Mouse (Mus musculus) kidney, embryonic 15.5 days (tissue): Measurements from ENCODE around the gene Vav3. TPM values are rescaled to one million over a fixed set of nuclear protein-coding genes. Genes with fewer than 3 reads are reported as not detected.

Source experiments
- ATAC-seq: fragments of 200-750 bp; cut with Nextera tagmentation; replicated peaks from 2 replicates; pipeline ENCODE4 v1.8.0; 2017; ENCODE audit warnings: moderate TSS enrichment; ENCODE audit not compliant: low FRiP score
- H3K27ac ChIP-seq: fragments of 300-500 bp; sonication (generic); 2 replicates; pipeline ENCODE4 v1.5.1; 2015; ENCODE audit warnings: mild to moderate bottlenecking, inconsistent platforms
- H3K27me3 ChIP-seq: fragments of 300-500 bp; sonication (generic); 2 replicates; pipeline ENCODE4 v1.6.1; 2015; ENCODE audit warnings: inconsistent platforms
- H3K36me3 ChIP-seq: fragments of 300-500 bp; sonication (generic); 2 replicates; pipeline ENCODE4 v1.6.1; 2015; ENCODE audit warnings: inconsistent platforms
- H3K4me1 ChIP-seq: fragments of 300-500 bp; sonication (generic); 2 replicates; pipeline ENCODE4 v1.6.1; 2015; ENCODE audit warnings: inconsistent platforms
- H3K4me2 ChIP-seq: fragments of 300-500 bp; sonication (generic); 2 replicates; pipeline ENCODE4 v1.6.1; 2015; ENCODE audit warnings: moderate library complexity, mild to moderate bottlenecking, inconsistent platforms
- H3K4me3 ChIP-seq: fragments of 300-500 bp; sonication (generic); replicated peaks from 2 replicates; pipeline ENCODE4 v1.5.1; 2015; ENCODE audit warnings: mild to moderate bottlenecking, inconsistent platforms
- H3K9ac ChIP-seq: fragments of 300-500 bp; sonication (generic); 2 replicates; pipeline ENCODE4 v1.6.1; 2015; ENCODE audit warnings: mild to moderate bottlenecking, inconsistent platforms
- H3K9me3 ChIP-seq: fragments of 300-500 bp; sonication (generic); replicated peaks from 2 replicates; pipeline ENCODE4 v1.6.1; 2016; ENCODE audit warnings: inconsistent platforms
- WGBS: fragments of 180-500 bp; shearing (Covaris S2); methylation state at CpG from one replicate; pipeline ENCODE4 v1.1.7; 2015; ENCODE audit warnings: mixed read lengths; 5-methylcytosine and 5-hydroxymethylcytosine counted together
- polyA plus RNA-seq: library from polyadenylated mRNA; unstranded; fragments of >200 nt; fragmentation: Nextera tagmentation; extraction: Ambion mirVana; gene quantifications from 2 replicates; pipeline ENCODE4 v1.2.1, GENCODE M21; 2015

Vav3 gene
- polyA plus RNA-seq, 1 experiment from 2014 or later, result 21.1 TPM

GRCm38 (mm10) chr3:109323447-109324300 is 16.8 kb upstream of the Vav3 start:
- Histone ChIP-seq H3K4me2 (no peak overlapping the region), H3K27me3 (no peaks in the 10 kb centered on the region), H3K27ac (no peak overlapping the region), H3K9me3 (no peaks in the 10 kb centered on the region), H3K4me1 (no peaks in the 10 kb centered on the region), H3K4me3 (no peak overlapping the region), H3K36me3 (no peaks in the 10 kb centered on the region), H3K9ac (no peak overlapping the region)
- no peak for ATAC-seq
- 64% methylated on average over 7 of the region's 7 CpGs for WGBS

- H3K36me3 ChIP-seq, result no peaks in the 10 kb centered on the region
- no peak overlapping the region for H3K4me3 ChIP-seq
- H3K27me3 ChIP-seq, result no peaks in the 10 kb centered on the region
- H3K27ac ChIP-seq, result no peak overlapping the region
- H3K9me3 ChIP-seq, result no peaks in the 10 kb centered on the region
- H3K4me1 ChIP-seq, result no peaks in the 10 kb centered on the region
- no peak for ATAC-seq
- H3K9ac ChIP-seq, result no peak overlapping the region
- WGBS, result 78% methylated on average over 3 of the region's 3 CpGs
- H3K4me2 ChIP-seq, result no peak overlapping the region
Measured at GRCm38 (mm10) chr3:109327128-109327527, 13.3 kb upstream of the Vav3 start.

- no peak overlapping the region for H3K27ac ChIP-seq
- ATAC-seq, result no peak
- WGBS, result 71% methylated on average over 5 of the region's 5 CpGs
Measured at GRCm38 (mm10) chr3:109332755-109333154, 7.7 kb upstream of the Vav3 start.

GRCm38 (mm10) chr3:109335470-109335869 is 5.0 kb upstream of the Vav3 start:
- Histone ChIP-seq H3K4me3 (no peak overlapping the region), H3K9me3 (no peaks in the 10 kb centered on the region), H3K27me3 (no peaks in the 10 kb centered on the region), H3K36me3 (no peaks in the 10 kb centered on the region), H3K4me1 (peaks cover 8% of the 10 kb centered on the region), H3K4me2 (no peak overlapping the region), H3K9ac (no peak overlapping the region), H3K27ac (no peak overlapping the region)
- WGBS, result 76% methylated on average over 1 of the region's 1 CpGs
- ATAC-seq, result no peak

More at GRCm38 (mm10) chr3:109332755-109333154, 7.7 kb upstream of the Vav3 start:
- Histone ChIP-seq H3K4me1 (no peaks in the 10 kb centered on the region), H3K4me2 (no peak overlapping the region), H3K9ac (no peak overlapping the region), H3K36me3 (no peaks in the 10 kb centered on the region), H3K9me3 (no peaks in the 10 kb centered on the region), H3K27me3 (no peaks in the 10 kb centered on the region), H3K4me3 (no peak overlapping the region)

GRCm38 (mm10) chr3:109339290-109339689 is 1.2 kb upstream of the Vav3 start:
- Histone ChIP-seq H3K4me3 (peak overlapping the region; percentile 73; the same call in 1 of the 2 replicates), H3K4me1 (peaks cover 20% of the 10 kb centered on the region), H3K27ac (0 out of 2 replicates have a peak overlapping the region, but pooled peaks have one; percentile 41), H3K27me3 (peaks cover 18% of the 10 kb centered on the region), H3K9ac (no peak overlapping the region), H3K4me2 (peak overlapping the region; percentile 94; the same call in 1 of the 2 replicates), H3K36me3 (no peaks in the 10 kb centered on the region), H3K9me3 (no peaks in the 10 kb centered on the region)
- no peak for ATAC-seq
- 48% methylated on average over 9 of the region's 9 CpGs for WGBS

- Histone ChIP-seq H3K36me3 (no peaks in the 10 kb centered on the region), H3K4me1 (peaks cover 20% of the 10 kb centered on the region), H3K27ac (peak overlapping the region; percentile 85), H3K9ac (peak overlapping the region; percentile 62), H3K4me2 (peak overlapping the region; percentile 94), H3K27me3 (peaks cover 18% of the 10 kb centered on the region), H3K4me3 (peak overlapping the region; percentile 73), H3K9me3 (no peaks in the 10 kb centered on the region)
- under 1% methylated on average over 9 of the region's 9 CpGs for WGBS
- ATAC-seq, result no peak; the same call in 1 of the 2 replicates
Measured at GRCm38 (mm10) chr3:109339941-109340273, 546 bp upstream of the Vav3 start.

- Histone ChIP-seq H3K27ac (peak overlapping the region; percentile 85), H3K27me3 (peaks cover 18% of the 10 kb centered on the region), H3K4me2 (peak overlapping the region; percentile 94), H3K4me1 (peaks cover 20% of the 10 kb centered on the region), H3K9me3 (no peaks in the 10 kb centered on the region), H3K4me3 (peak overlapping the region; percentile 73), H3K36me3 (no peaks in the 10 kb centered on the region), H3K9ac (peak overlapping the region; percentile 62)
- WGBS, result under 1% methylated on average over 18 of the region's 18 CpGs
- no peak; the same call in 1 of the 2 replicates for ATAC-seq
Measured at GRCm38 (mm10) chr3:109341071-109341480, 623 bp downstream of the Vav3 start.

- no peak for ATAC-seq
- peaks cover 18% of the 10 kb centered on the region for H3K27me3 ChIP-seq
- no peak overlapping the region for H3K9ac ChIP-seq
Measured at GRCm38 (mm10) chr3:109341631-109342030, 1.2 kb downstream of the Vav3 start.

GRCm38 (mm10) chr3:109351956-109352684 is 11.7 kb downstream of the Vav3 start:
- H3K36me3 ChIP-seq, result no peaks in the 10 kb centered on the region
- no peak overlapping the region for H3K4me2 ChIP-seq
- ATAC-seq, result no peak
- H3K9ac ChIP-seq, result no peak overlapping the region
- H3K27me3 ChIP-seq, result no peaks in the 10 kb centered on the region
- WGBS, result 75% methylated on average over 4 of the region's 4 CpGs
- H3K4me1 ChIP-seq, result peaks cover 4% of the 10 kb centered on the region; the same call in 1 of the 2 replicates
- no peaks in the 10 kb centered on the region for H3K9me3 ChIP-seq
- H3K27ac ChIP-seq, result 0 out of 2 replicates have a peak overlapping the region, but pooled peaks have one; percentile 3
- no peak overlapping the region for H3K4me3 ChIP-seq

More at GRCm38 (mm10) chr3:109341631-109342030, 1.2 kb downstream of the Vav3 start:
- no peaks in the 10 kb centered on the region for H3K9me3 ChIP-seq
- H3K36me3 ChIP-seq, result no peaks in the 10 kb centered on the region
- peaks cover 20% of the 10 kb centered on the region for H3K4me1 ChIP-seq
- 3% methylated on average over 8 of the region's 8 CpGs for WGBS
- peak overlapping the region; percentile 94 for H3K4me2 ChIP-seq
- no peak overlapping the region for H3K27ac ChIP-seq
- H3K4me3 ChIP-seq, result peak overlapping the region; percentile 73

- no peak for ATAC-seq
- H3K4me2 ChIP-seq, result no peak overlapping the region
- H3K9ac ChIP-seq, result no peak overlapping the region
- H3K27ac ChIP-seq, result no peak overlapping the region
- H3K4me1 ChIP-seq, result peaks cover 4% of the 10 kb centered on the region; the same call in 1 of the 2 replicates
- no peaks in the 10 kb centered on the region for H3K36me3 ChIP-seq
- H3K9me3 ChIP-seq, result no peaks in the 10 kb centered on the region
- no peaks in the 10 kb centered on the region for H3K27me3 ChIP-seq
- H3K4me3 ChIP-seq, result no peak overlapping the region
- 70% methylated on average over 6 of the region's 6 CpGs for WGBS
Measured at GRCm38 (mm10) chr3:109352690-109353089, 12.2 kb downstream of the Vav3 start.

GRCm38 (mm10) chr3:109353814-109354213 is 13.4 kb downstream of the Vav3 start:
- ATAC-seq, result no peak

GRCm38 (mm10) chr3:109355158-109355557 is 14.7 kb downstream of the Vav3 start:
- ATAC-seq, result no peak

More at GRCm38 (mm10) chr3:109353814-109354213, 13.4 kb downstream of the Vav3 start:
- H3K27me3 ChIP-seq, result no peaks in the 10 kb centered on the region
- H3K27ac ChIP-seq, result no peak overlapping the region
- no peak overlapping the region for H3K4me3 ChIP-seq
- H3K4me2 ChIP-seq, result no peak overlapping the region
- 83% methylated on average over 5 of the region's 5 CpGs for WGBS
- no peak overlapping the region for H3K9ac ChIP-seq
- H3K36me3 ChIP-seq, result no peaks in the 10 kb centered on the region
- H3K4me1 ChIP-seq, result peaks cover 4% of the 10 kb centered on the region; the same call in 1 of the 2 replicates
- H3K9me3 ChIP-seq, result no peaks in the 10 kb centered on the region

More at GRCm38 (mm10) chr3:109355158-109355557, 14.7 kb downstream of the Vav3 start:
- Histone ChIP-seq H3K27ac (no peak overlapping the region), H3K36me3 (no peaks in the 10 kb centered on the region), H3K4me3 (no peak overlapping the region), H3K9me3 (no peaks in the 10 kb centered on the region), H3K4me2 (no peak overlapping the region), H3K27me3 (no peaks in the 10 kb centered on the region), H3K4me1 (peaks cover 4% of the 10 kb centered on the region; the same call in 1 of the 2 replicates), H3K9ac (no peak overlapping the region)
- 54% methylated on average over 5 of the region's 5 CpGs for WGBS
